In the genomic region with DNA sequence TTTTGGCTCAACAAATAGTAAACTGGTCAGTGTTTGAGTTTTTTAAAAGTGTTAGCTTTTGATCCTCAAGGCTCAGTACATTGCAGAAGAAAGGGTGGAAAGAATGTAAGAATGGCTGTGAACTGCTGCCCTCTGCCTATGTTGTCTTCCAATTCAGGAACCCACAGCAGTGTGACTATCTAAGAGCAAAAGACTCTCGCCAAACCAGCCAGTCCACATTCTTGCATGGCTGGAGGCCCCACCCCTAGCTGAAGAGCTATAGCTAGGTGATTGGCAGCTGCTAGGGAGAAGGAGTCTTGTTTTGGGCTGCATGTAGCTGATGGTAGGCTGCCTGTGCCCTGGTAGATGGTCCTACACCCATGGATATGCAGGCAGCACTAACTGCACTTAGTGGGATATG, we compare ENCODE assay signal across 16 mouse cellular contexts.
DNase-seq lines count a peak whose midpoint lies in the region; ATAC-seq and TF ChIP-seq lines count a peak whose summit lies in the region.
"Had no signal": no experiment of that assay in that cellular context is flagged by ENCODE, and none has a peak within 500 bp of the region (broad histone marks: within the 10 kb centered on the region; RNA-seq: fewer than 3 reads in every experiment).

No protein-coding gene starts in this region.

- no peak overlapping the region for H3K9ac ChIP-seq in kidney, embryonic 14.5 days (ENCODE audit: low read depth, low read length)
- H3K9ac ChIP-seq: midbrain, embryonic 15.5 days had no signal

- H3K9me3 ChIP-seq in kidney, embryonic 14.5 days (ENCODE audit: control insufficient read depth, low read length) = no peaks in the 10 kb centered on the region
- H3K9me3 ChIP-seq: G1E; midbrain, embryonic 15.5 days had no signal

- H3K4me2 ChIP-seq in kidney, embryonic 14.5 days (replicated peaks; ENCODE audit: low read depth, low read length) = no peak overlapping the region
- H3K4me2 ChIP-seq: midbrain, embryonic 15.5 days had no signal

- TF ChIP-seq CTCF in lung, adult 2 months (IDR thresholded peaks at IDR 0.05; ENCODE audit: insufficient read depth, low read length) = no peak

- no peak for TF ChIP-seq POLR2A in lung, adult 2 months (IDR thresholded peaks at IDR 0.05; ENCODE audit: borderline replicate concordance, extremely low read depth, low read depth, low read length)

- H3K4me1 ChIP-seq in kidney, embryonic 14.5 days (ENCODE audit: control insufficient read depth, insufficient read depth, low read length) = no peaks in the 10 kb centered on the region
- no peaks in the 10 kb centered on the region for H3K4me1 ChIP-seq in lung, adult 2 months (ENCODE audit: control insufficient read depth, insufficient read depth, low read length)
- H3K4me1 ChIP-seq: midbrain, embryonic 15.5 days had no signal

- WGBS in kidney, embryonic 14.5 days = 35% methylated on average over 1 of the region's 1 CpGs
- WGBS in lung, adult 2 months = 54% methylated on average over 1 of the region's 1 CpGs

- peak; percentile 6 for DNase-seq in kidney, adult 18-20 months
- DNase-seq in kidney, adult 8-10 months = peak; percentile 16 to 20
- DNase-seq in lung, adult 2 months = peak; percentile 41
- DNase-seq in lung, postnatal 4 days = peak; percentile 21 to 52
- DNase-seq in left cerebral cortex, adult 8-10 months (ENCODE audit: low spot score in 2 of 2) = no peak
- DNase-seq in gastrocnemius, postnatal 10 days = no peak
- DNase-seq in retina, postnatal 1 day = no peak
- DNase-seq: adrenal gland, postnatal 14 days; cerebellum, adult 2 months; heart, postnatal 36 days; right cerebral cortex, postnatal 4 days; thymus, adult 18-20 months had no signal

- H3K27me3 ChIP-seq in kidney, embryonic 14.5 days (ENCODE audit: control insufficient read depth, insufficient read depth, low read length) = no peaks in the 10 kb centered on the region
- H3K27me3 ChIP-seq: midbrain, embryonic 15.5 days had no signal

- no peaks in the 10 kb centered on the region for H3K36me3 ChIP-seq in kidney, embryonic 14.5 days (ENCODE audit: control insufficient read depth, insufficient read depth, low read length)
- H3K36me3 ChIP-seq: G1E; midbrain, embryonic 15.5 days had no signal

- no peak overlapping the region for H3K4me3 ChIP-seq in kidney, embryonic 14.5 days (ENCODE audit: low read length)
- no peak overlapping the region for H3K4me3 ChIP-seq in lung, adult 2 months (replicated peaks; ENCODE audit: extremely low read depth, low read depth, low read length)
- H3K4me3 ChIP-seq: midbrain, embryonic 15.5 days had no signal

- no peak overlapping the region for H3K27ac ChIP-seq in kidney, embryonic 14.5 days (ENCODE audit: low read depth, low read length)
- H3K27ac ChIP-seq: midbrain, embryonic 15.5 days had no signal

- ATAC-seq in kidney, embryonic 14.5 days (ENCODE audit: low FRiP score, low TSS enrichment) = no peak
- ATAC-seq: forebrain, embryonic 14.5 days; midbrain, embryonic 15.5 days had no signal

Comparison
In these comparisons a context has a peak if more than half of its experiments do, and no peak if none do; other contexts are left out.
1. DNase-seq: peak in kidney, adult 18-20 months (single experiment), kidney, adult 8-10 months (2 of 2), lung, adult 2 months (single experiment) and lung, postnatal 4 days (2 of 2); none in left cerebral cortex, adult 8-10 months (0 of 2), gastrocnemius, postnatal 10 days (single experiment) and retina, postnatal 1 day (single experiment).